Mouse (Mus musculus) sigmoid colon, adult 10 weeks (tissue): ENCODE measurements around the gene Mybpc1. TPM values are rescaled to one million over a fixed set of nuclear protein-coding genes. Genes with fewer than 3 reads are reported as not detected.

ENCODE experiments used
- polyA plus RNA-seq: library from polyadenylated mRNA; stranded (reverse); fragments of 350-450 nt; fragmentation: Illumina TruSeq; extraction: RNeasy Lipid Tissue Mini Kit (QIAGEN cat#74804); gene quantifications from one replicate; pipeline ENCODE4 v1.2.3, GENCODE M21; 2014; ENCODE audit warnings: low read depth, low replicate concordance

The Mybpc1 gene
- polyA plus RNA-seq, result 0.19 TPM

GRCm38 (mm10) chr10:88604943-88605342 is at the start of gene Mybpc1:
Gene Mybpc1, minus strand, starts transcription at chr10:88605152.

DNA sequence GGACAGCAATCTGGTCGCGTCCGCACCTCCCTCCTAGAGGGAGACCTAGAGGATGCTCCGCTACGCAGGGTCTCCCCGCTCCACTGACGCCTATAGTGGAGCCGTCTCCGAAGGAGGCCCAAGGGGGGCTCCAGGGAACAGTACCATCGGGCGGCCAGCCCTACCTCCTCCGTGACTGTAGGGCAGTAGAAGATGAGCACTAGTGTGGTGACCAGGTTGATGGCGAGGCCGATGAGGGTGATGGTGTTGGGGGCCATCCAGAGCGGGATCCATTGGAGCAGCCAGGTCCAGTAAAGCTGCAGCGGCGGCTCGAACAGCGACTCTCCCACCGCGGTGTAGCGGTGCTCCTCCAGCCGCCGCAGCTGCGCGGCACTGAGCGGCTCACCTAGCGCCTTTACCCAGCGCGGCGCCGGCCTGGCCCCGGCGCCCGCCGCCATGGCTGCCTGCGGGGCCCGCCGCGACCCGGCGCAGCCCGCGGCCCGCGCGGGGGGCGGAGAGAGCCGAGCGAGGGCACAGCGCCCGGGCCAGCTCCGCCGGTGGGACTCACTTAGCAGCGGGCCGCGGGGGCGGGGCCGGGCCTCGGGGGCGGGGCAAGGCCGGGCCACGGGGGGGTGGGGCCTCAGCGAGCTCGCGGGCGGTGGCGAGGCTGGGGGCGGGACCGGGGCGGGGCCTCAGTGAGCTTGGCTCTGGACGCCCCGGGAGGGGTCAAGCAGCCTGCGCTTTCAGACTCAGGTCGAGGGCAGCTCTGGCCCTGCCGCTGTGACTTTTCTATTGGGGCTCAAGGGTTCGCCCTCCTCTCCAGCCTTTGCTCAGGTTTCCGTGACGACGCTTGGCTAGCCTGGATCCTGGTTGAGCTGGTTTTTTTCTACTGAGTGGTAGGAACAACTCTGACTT is 101.3 kb downstream of the Mybpc1 start, which contains the start of gene Chpt1:
Gene Chpt1 (minus strand): TSS at position 653 of the 894 bp plus-strand sequence.

Other genes with a start within 250 kb of the Mybpc1 start
- 9.8 TPM for gene Dram1, start 226.1 kb downstream of the Mybpc1 start, polyA plus RNA-seq
- gene Gnptab, start 226.0 kb downstream of the Mybpc1 start, polyA plus RNA-seq, result 54.3 TPM
- 1.7 TPM for gene Sycp3, start 145.6 kb downstream of the Mybpc1 start, polyA plus RNA-seq
- 599 TPM for gene Chpt1, start 101.1 kb downstream of the Mybpc1 start, polyA plus RNA-seq
- gene Spic, start 79.9 kb upstream of the Mybpc1 start, polyA plus RNA-seq, result 2.9 TPM
- 866 TPM for gene Arl1, start 125.7 kb upstream of the Mybpc1 start, polyA plus RNA-seq
- gene Utp20, start 221.7 kb upstream of the Mybpc1 start, polyA plus RNA-seq, result 110 TPM